Mouse (Mus musculus): ENCODE data around the gene Kif5a. TPM values are rescaled to one million over a fixed set of nuclear protein-coding genes. Genes with fewer than 3 reads are reported as not detected.

Kif5a gene
- polyA plus RNA-seq, 2 experiments, result 2.8 to 9.7 TPM

GRCm38 (mm10) chr10:127176228-127176627, 86.9 kb downstream of the Kif5a start:
- H3K36me3 ChIP-seq (ENCODE audit: control insufficient read depth, insufficient read depth, low read length), result no peaks in the 10 kb centered on the region
- no peak for DNase-seq (ENCODE audit: low spot score)
- ATAC-seq (ENCODE audit: low FRiP score, low read depth), result no peak
- TF ChIP-seq POLR2A (IDR thresholded peaks at IDR 0.05; ENCODE audit: borderline replicate concordance, extremely low read depth, insufficient read depth, insufficient read length), result no peak
- no peak overlapping the region for H3K4me3 ChIP-seq (replicated peaks; ENCODE audit: low read length)
- no peak overlapping the region for H3K9ac ChIP-seq (ENCODE audit: low read depth, low read length, severe bottlenecking)
- H3K4me1 ChIP-seq (ENCODE audit: control insufficient read depth, insufficient read depth, low read length), result peaks cover 16% of the 10 kb centered on the region
- H3K27ac ChIP-seq (replicated peaks; ENCODE audit: low read depth, low read length), result no peak overlapping the region
- no peaks in the 10 kb centered on the region for H3K9me3 ChIP-seq (ENCODE audit: control insufficient read depth, low read length)
- 44% methylated on average over 3 of the region's 3 CpGs for WGBS
- H3K4me2 ChIP-seq (replicated peaks; ENCODE audit: low read depth, low read length, severe bottlenecking), result no peak overlapping the region
- H3K27me3 ChIP-seq (ENCODE audit: control insufficient read depth, insufficient read depth, low read length), result peaks cover 47% of the 10 kb centered on the region

Other genes with a start within 250 kb of the Kif5a start
- 55.8 and 59.7 TPM in 2 replicates for gene Tsfm, start 232.5 kb downstream of the Kif5a start, polyA plus RNA-seq (2012; rRNA removed)
- 65.2 and 69.0 TPM in 2 replicates for gene Tsfm, start 232.5 kb downstream of the Kif5a start, polyA plus RNA-seq (2014; fragmentation: Nextera tagmentation; extraction: Ambion mirVana)
- gene Mettl1, start 221.9 kb downstream of the Kif5a start, polyA plus RNA-seq (2012; rRNA removed), result 48.6 and 52.0 TPM in 2 replicates
- gene Mettl1, start 221.9 kb downstream of the Kif5a start, polyA plus RNA-seq (2014; fragmentation: Nextera tagmentation; extraction: Ambion mirVana), result 59.1 and 71.3 TPM in 2 replicates
- gene Eef1akmt3, start 221.8 kb downstream of the Kif5a start, polyA plus RNA-seq (2012; rRNA removed), result 3.4 and 3.8 TPM in 2 replicates
- 0.87 and 1.3 TPM in 2 replicates for gene Eef1akmt3, start 221.8 kb downstream of the Kif5a start, polyA plus RNA-seq (2014; fragmentation: Nextera tagmentation; extraction: Ambion mirVana)
- gene Cyp27b1, start 215.1 kb downstream of the Kif5a start, polyA plus RNA-seq (2012; rRNA removed), result 1.1 and 1.5 TPM in 2 replicates
- gene Cyp27b1, start 215.1 kb downstream of the Kif5a start, polyA plus RNA-seq (2014; fragmentation: Nextera tagmentation; extraction: Ambion mirVana), result 0.19 and 0.53 TPM in 2 replicates
- 8.6 and 9.8 TPM in 2 replicates for gene March9, start 203.2 kb downstream of the Kif5a start, polyA plus RNA-seq (2012; rRNA removed)
- 2.7 and 3.1 TPM in 2 replicates for gene March9, start 203.2 kb downstream of the Kif5a start, polyA plus RNA-seq (2014; fragmentation: Nextera tagmentation; extraction: Ambion mirVana)
- 1,132 and 1,227 TPM in 2 replicates for gene Cdk4, start 199.8 kb downstream of the Kif5a start, polyA plus RNA-seq (2012; rRNA removed)
- 1,659 and 1,732 TPM in 2 replicates for gene Cdk4, start 199.8 kb downstream of the Kif5a start, polyA plus RNA-seq (2014; fragmentation: Nextera tagmentation; extraction: Ambion mirVana)
- gene Tspan31, start 193.1 kb downstream of the Kif5a start, polyA plus RNA-seq (2012; rRNA removed), result 124 and 164 TPM in 2 replicates
- 58.3 and 72.1 TPM in 2 replicates for gene Tspan31, start 193.1 kb downstream of the Kif5a start, polyA plus RNA-seq (2014; fragmentation: Nextera tagmentation; extraction: Ambion mirVana)
- 5.3 and 6.0 TPM in 2 replicates for gene Agap2, start 188.1 kb downstream of the Kif5a start, polyA plus RNA-seq (2012; rRNA removed)
- 0.32 and 0.57 TPM in 2 replicates for gene Agap2, start 188.1 kb downstream of the Kif5a start, polyA plus RNA-seq (2014; fragmentation: Nextera tagmentation; extraction: Ambion mirVana)
- 60.6 and 61.0 TPM in 2 replicates for gene Os9, start 142.2 kb downstream of the Kif5a start, polyA plus RNA-seq (2012; rRNA removed)
- gene Os9, start 142.2 kb downstream of the Kif5a start, polyA plus RNA-seq (2014; fragmentation: Nextera tagmentation; extraction: Ambion mirVana), result 54.7 and 57.6 TPM in 2 replicates
- 12.1 and 15.0 TPM in 2 replicates for gene B4galnt1, start 98.1 kb downstream of the Kif5a start, polyA plus RNA-seq (2012; rRNA removed)
- gene B4galnt1, start 98.1 kb downstream of the Kif5a start, polyA plus RNA-seq (2014; fragmentation: Nextera tagmentation; extraction: Ambion mirVana), result 10.8 and 11.8 TPM in 2 replicates
- 2.9 and 3.7 TPM in 2 replicates for gene Slc26a10, start 82.7 kb downstream of the Kif5a start, polyA plus RNA-seq (2012; rRNA removed)
- 0.81 and 1.2 TPM in 2 replicates for gene Slc26a10, start 82.7 kb downstream of the Kif5a start, polyA plus RNA-seq (2014; fragmentation: Nextera tagmentation; extraction: Ambion mirVana)
- 228 and 246 TPM in 2 replicates for gene Arhgef25, start 73.3 kb downstream of the Kif5a start, polyA plus RNA-seq (2012; rRNA removed)
- gene Arhgef25, start 73.3 kb downstream of the Kif5a start, polyA plus RNA-seq (2014; fragmentation: Nextera tagmentation; extraction: Ambion mirVana), result 86.8 and 113 TPM in 2 replicates
- gene Dtx3, start 67.6 kb downstream of the Kif5a start, polyA plus RNA-seq (2012; rRNA removed), result 565 and 712 TPM in 2 replicates
- gene Dtx3, start 67.6 kb downstream of the Kif5a start, polyA plus RNA-seq (2014; fragmentation: Nextera tagmentation; extraction: Ambion mirVana), result 157 and 184 TPM in 2 replicates
- gene Pip4k2c, start 51.8 kb downstream of the Kif5a start, polyA plus RNA-seq (2012; rRNA removed), result 33.1 and 37.5 TPM in 2 replicates
- 22.0 and 23.3 TPM in 2 replicates for gene Pip4k2c, start 51.8 kb downstream of the Kif5a start, polyA plus RNA-seq (2014; fragmentation: Nextera tagmentation; extraction: Ambion mirVana)
- gene Dctn2, start 3.0 kb upstream of the Kif5a start, polyA plus RNA-seq (2012; rRNA removed), result 221 and 240 TPM in 2 replicates
- 168 and 178 TPM in 2 replicates for gene Dctn2, start 3.0 kb upstream of the Kif5a start, polyA plus RNA-seq (2014; fragmentation: Nextera tagmentation; extraction: Ambion mirVana)
- 68.1 and 86.6 TPM in 2 replicates for gene Mbd6, start 25.7 kb upstream of the Kif5a start, polyA plus RNA-seq (2012; rRNA removed)
- 19.9 and 20.7 TPM in 2 replicates for gene Mbd6, start 25.7 kb upstream of the Kif5a start, polyA plus RNA-seq (2014; fragmentation: Nextera tagmentation; extraction: Ambion mirVana)
- gene Mars, start 48.4 kb upstream of the Kif5a start, polyA plus RNA-seq (2012; rRNA removed), result 78.5 and 79.8 TPM in 2 replicates
- gene Mars, start 48.4 kb upstream of the Kif5a start, polyA plus RNA-seq (2014; fragmentation: Nextera tagmentation; extraction: Ambion mirVana), result 113 and 114 TPM in 2 replicates
- gene Arhgap9, start 58.6 kb upstream of the Kif5a start, polyA plus RNA-seq (2012; rRNA removed), result 5.5 and 5.8 TPM in 2 replicates
- 5.6 and 7.5 TPM in 2 replicates for gene Arhgap9, start 58.6 kb upstream of the Kif5a start, polyA plus RNA-seq (2014; fragmentation: Nextera tagmentation; extraction: Ambion mirVana)
- gene Gli1, start 78.6 kb upstream of the Kif5a start, polyA plus RNA-seq (2012; rRNA removed), result 118 and 157 TPM in 2 replicates
- gene Gli1, start 78.6 kb upstream of the Kif5a start, polyA plus RNA-seq (2014; fragmentation: Nextera tagmentation; extraction: Ambion mirVana), result 16.4 and 19.9 TPM in 2 replicates
- 0.01 TPM in 1 of 2 replicates, not detected in the other for gene Inhbe, start 91.1 kb upstream of the Kif5a start, polyA plus RNA-seq (2012; rRNA removed)
- not detected in 2 replicates for gene Inhbe, start 91.1 kb upstream of the Kif5a start, polyA plus RNA-seq (2014; fragmentation: Nextera tagmentation; extraction: Ambion mirVana)
- gene Inhbc, start 107.1 kb upstream of the Kif5a start, polyA plus RNA-seq (2012; rRNA removed), result not detected in 2 replicates
- not detected in 2 replicates for gene Inhbc, start 107.1 kb upstream of the Kif5a start, polyA plus RNA-seq (2014; fragmentation: Nextera tagmentation; extraction: Ambion mirVana)
- gene R3hdm2, start 117.0 kb upstream of the Kif5a start, polyA plus RNA-seq (2012; rRNA removed), result 58.0 and 85.5 TPM in 2 replicates
- gene R3hdm2, start 117.0 kb upstream of the Kif5a start, polyA plus RNA-seq (2014; fragmentation: Nextera tagmentation; extraction: Ambion mirVana), result 38.3 and 39.5 TPM in 2 replicates
- gene Stac3, start 238.3 kb upstream of the Kif5a start, polyA plus RNA-seq (2012; rRNA removed), result 33.3 and 43.2 TPM in 2 replicates
- gene Stac3, start 238.3 kb upstream of the Kif5a start, polyA plus RNA-seq (2014; fragmentation: Nextera tagmentation; extraction: Ambion mirVana), result 2.0 and 4.4 TPM in 2 replicates